Mouse (Mus musculus): Measurements from ENCODE around the gene Cyp2j12.
"Not testable (repeated sequence)": the region's sequence is repeated elsewhere in the genome, so short reads cannot be mapped to it uniquely, and the experiment has no call there.

Cyp2j12 gene

DNA sequence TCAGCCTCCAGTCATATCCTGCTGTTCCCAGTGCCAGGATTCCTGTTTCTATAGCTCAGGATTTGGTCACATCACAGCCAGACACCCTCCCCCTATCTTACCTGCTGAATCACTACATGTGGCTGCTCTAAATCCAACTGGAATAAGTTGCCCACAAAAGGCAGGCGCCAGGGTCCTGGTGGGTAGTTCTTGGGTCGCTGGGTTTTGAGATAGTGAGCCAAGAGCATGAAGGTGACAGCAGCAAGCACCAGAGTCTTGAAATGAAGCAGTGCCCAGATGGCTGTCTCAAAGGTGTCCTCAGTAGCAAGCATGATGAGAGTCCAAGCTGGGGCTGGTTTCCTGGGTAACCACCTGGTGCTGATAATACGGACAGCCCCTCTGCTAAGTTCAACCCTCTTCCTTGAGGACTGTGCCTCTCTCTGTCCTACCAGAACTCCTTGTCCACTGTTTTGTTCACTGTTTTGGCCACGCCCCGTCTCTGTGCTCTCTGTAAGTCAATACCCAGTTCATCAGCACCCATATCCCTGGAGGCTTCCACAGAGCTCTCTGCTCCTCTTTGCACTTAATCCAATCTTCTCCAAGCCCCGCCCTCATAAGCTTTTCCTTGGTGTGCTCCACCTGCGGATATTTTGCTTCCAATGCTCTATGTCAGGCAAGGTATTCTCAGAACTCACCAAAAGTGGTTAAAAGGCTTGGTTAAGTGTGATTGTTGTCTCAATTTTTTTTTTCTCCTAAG, at the start of gene Cyp2j12:
TSS of gene Cyp2j12 (minus strand) at position 421 of the 736 bp plus-strand sequence.
- no peak for DNase-seq (ENCODE audit: low spot score)

DNA sequence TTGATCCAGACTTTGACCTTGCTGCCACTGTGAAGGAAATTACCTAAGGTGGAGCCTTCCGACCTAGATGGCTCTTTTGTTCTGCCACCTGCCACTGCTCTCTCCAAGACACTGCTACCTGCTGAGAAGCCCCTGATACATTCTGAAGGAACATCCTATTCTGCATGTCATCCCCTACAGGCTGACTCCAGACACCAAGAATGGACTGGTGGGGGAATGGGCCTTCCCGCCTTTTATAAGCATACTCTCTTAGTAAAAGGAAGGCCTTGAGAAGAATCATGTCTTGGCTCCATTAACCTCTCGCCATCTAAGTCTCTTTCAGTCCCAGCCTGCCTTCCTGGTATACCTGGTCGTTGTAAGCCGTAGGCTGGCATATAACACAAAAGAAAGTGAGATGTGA, 48.4 kb upstream of the Cyp2j12 start:
- DNase-seq (ENCODE audit: low spot score) = not testable (repeated sequence)

DNA sequence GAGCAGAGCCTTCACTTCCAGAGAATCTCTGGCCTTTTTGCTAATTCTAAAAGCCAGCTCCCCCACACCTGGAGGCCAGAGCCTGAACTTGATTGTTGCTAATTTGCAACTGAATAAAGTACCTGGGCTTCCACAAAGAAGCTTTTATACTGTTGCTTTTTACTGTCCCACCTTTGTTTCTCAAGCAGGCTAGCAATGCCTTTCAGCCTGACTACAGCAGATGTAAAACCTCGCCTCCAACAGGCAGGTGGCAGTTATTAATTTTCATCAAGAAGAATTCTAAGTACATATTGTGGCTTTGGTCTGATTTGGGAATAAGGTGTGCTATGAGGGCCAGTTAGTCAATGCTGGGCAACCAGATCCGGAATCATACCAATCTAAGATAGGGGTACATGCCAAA, 47.7 kb upstream of the Cyp2j12 start:
- not testable (repeated sequence) for DNase-seq (ENCODE audit: low spot score)

DNA sequence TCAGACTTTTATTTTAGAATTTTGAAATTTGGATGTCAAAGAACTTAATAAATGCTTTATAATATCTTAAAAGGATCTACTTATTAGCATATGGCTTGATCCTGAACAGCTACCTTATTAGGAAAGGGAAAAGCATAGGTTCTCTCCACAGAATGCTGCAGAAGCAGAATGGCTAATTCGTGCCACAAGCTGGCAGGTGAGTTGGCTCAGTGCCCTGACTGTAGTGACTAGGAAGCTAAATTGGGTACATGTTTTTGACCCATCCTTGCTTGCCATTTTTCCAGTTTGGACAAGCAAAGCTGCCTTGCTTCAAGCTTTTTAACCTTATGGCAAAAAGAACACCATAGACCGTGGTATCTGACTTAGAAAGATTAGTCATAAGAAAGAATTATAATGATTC, 47.2 kb upstream of the Cyp2j12 start:
- DNase-seq (ENCODE audit: low spot score) = not testable (repeated sequence)

DNA sequence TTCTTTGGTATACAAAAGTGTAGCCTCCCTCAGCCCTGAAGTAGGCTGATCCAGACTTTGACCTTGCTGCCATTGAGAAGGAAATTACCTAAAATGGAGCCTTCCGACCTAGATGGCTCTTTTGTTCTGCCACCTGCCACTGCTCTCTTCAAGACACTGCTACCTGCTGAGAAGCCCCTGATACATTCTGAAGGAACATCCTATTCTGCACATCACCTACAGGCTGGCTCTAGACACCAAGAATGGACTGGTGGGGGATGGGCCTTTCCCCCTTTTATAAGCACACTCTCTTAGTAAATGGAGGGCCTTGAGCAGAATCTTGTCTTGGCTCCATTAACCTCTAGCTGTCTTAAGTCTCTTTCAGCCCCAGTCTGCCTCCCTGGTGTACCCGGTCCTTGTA, 43.8 kb upstream of the Cyp2j12 start:
- DNase-seq (ENCODE audit: low spot score) = not testable (repeated sequence)

DNA sequence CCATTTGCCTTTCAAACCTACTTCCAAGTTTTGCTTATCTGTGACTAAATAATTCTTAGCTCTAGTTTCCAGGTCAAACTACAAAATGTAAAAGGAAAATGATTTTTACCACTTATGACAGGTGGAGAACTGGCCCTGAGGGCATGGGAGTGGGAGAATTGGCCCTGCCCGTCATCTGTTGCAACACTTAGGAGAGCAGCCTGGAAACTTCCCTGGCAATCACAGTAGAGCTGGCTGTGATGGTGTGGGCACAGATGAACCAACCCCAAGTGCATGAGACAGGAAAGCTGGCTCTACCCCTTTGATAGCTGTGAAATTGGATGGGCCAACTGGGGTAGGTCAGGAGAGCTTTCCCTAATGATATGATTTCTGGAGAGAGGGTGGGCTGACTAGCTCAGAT, 21.9 kb upstream of the Cyp2j12 start:
- DNase-seq (ENCODE audit: low spot score) = no peak

DNA sequence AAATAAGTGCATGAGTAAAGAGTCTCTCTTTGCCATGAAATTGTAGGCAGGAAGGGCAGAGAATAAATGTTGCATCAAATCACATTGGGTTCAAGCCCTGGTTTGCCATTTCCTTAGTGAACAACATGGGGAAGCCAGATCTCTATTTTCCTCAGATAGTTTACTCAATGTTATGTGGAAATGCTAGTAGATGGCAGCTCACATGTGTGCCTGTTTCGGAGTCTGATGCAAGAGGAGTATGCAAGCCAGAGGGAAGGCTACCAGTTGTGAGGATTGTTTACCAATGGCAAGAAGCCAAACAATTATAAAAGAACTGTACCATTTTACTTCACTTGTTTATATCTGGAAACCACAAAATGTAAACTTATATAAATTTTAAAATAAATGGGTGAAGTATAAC, 20.6 kb upstream of the Cyp2j12 start:
- no peak for DNase-seq (ENCODE audit: low spot score)

DNA sequence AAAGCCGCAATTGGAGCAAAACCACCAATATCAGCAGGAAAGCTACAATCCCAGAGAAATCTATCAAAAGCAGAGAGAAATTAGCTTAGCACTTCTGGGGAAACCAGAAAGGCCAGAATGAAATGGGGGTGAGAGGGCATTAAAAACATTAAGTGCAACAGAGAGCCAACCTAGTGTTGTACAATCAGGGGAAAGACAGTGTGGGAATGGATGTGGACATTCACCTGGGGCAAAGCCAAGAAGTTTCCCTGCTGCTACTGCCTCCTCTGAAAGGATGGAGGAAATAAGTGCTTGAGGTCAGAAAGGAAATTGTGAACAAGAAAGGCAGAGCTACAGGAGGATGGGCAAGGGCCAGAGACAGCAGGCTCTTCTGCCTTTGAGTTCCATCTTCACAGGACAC, 1.7 kb downstream of the Cyp2j12 start:
- DNase-seq (ENCODE audit: low spot score) = no peak

DNA sequence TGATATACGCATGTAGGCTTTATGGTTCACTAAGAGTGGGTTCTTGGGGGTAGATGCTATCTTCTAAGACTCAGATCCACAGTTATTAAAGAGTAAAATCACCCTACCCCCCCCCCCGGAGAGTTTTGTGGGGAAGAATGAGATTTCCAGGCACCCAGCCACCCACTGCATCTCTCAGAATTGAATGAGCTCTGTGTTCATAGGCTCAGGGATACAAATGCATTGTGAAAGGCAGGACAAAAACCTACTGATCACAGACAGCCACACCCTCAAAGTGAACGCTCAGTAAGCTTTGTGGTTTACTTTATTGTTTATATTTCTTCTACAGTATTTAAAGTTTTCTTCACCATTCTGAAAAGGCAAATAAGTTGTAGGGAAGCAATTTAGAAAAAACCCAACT, 6.7 kb downstream of the Cyp2j12 start:
- no peak for DNase-seq (ENCODE audit: low spot score)

DNA sequence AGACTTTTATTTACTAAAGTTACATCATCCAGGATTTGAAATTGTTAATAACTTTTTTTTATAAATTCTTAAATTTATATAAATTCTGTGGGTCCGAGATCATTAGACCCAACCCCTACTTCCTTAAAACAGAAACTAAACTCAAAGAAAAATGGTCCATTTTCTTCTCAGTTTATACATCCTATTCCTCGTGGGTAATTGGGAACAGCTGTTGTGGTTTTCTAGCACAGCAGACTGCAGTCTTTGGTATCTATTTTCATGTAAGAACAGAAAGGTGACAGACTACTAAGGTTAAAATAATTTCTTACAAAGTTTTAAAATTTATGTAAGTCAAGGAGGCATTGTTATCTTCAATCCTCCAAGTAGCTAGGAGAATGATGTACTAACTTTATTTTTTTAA, 44.1 kb downstream of the Cyp2j12 start:
- DNase-seq (ENCODE audit: low spot score) = no peak

DNA sequence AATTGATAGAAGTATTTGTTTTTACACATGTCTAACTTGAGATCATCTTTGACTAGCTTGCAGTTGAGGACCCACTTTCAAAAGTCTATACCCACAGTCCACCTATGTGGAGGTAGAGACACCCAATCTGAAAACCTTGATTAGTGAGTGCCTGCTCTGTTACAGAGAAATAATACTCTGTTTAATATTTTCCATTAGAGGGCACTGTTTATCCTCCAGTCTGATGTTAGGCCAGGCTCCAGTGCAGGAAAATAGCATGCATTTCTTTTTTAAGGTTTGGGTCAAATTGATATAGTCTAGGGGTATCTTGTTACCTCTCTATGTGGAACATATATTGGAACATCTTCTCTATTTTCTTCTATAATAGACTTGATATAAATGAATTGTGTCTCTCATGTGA, 49.1 kb downstream of the Cyp2j12 start:
- no peak for DNase-seq (ENCODE audit: low spot score)

DNA sequence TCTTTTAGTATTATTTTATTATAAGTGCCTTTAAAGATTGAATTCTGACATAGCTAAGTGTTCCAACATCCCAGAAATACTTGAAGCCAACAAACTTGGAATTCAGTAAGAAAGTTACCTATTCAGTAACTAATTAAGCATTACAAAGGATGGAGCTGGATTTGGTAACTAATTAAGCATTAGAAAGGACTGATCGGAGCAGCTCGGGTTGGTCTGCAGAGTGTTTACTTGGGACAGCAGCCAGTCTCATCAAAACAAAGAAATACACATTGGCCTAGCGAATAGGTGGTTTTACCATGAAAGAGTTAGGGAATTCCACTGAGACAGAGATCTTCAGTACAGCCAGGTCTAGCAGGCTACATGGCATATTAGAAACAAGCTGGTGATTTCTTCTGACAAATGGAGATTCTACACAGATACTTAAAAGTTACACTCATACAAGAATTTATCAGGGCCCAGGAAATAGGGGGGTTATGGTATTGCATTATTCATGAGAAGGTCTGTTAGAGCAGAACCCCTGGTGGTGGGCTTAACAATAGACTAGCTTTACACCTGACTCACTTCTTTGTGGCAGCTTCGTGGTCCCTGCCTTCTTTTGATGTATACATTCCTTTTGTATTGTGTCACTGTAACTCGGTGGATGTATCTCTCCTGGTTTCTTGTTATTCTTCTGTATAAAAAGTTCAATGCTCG, 51.5 kb downstream of the Cyp2j12 start:
- not testable (repeated sequence) for DNase-seq (ENCODE audit: low spot score)

DNA sequence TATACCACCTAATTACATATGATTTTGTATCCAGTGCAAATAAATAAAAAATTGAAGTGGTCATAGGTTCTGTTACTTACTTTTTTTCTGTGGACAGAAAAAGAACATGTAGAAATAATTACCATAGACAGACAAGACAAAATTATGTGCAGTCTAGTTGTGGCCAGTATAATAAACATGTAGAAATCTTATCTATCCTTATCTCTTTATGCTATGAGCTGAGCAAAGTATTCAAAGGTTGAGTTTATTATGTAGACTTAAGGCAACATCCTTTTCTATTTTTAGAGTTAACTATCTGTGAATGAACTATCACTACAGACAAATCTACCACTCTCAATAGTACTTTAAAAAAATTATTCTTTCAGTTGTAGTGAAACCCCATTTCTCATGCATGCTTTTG, 62.6 kb downstream of the Cyp2j12 start:
- DNase-seq (ENCODE audit: low spot score) = no peak

DNA sequence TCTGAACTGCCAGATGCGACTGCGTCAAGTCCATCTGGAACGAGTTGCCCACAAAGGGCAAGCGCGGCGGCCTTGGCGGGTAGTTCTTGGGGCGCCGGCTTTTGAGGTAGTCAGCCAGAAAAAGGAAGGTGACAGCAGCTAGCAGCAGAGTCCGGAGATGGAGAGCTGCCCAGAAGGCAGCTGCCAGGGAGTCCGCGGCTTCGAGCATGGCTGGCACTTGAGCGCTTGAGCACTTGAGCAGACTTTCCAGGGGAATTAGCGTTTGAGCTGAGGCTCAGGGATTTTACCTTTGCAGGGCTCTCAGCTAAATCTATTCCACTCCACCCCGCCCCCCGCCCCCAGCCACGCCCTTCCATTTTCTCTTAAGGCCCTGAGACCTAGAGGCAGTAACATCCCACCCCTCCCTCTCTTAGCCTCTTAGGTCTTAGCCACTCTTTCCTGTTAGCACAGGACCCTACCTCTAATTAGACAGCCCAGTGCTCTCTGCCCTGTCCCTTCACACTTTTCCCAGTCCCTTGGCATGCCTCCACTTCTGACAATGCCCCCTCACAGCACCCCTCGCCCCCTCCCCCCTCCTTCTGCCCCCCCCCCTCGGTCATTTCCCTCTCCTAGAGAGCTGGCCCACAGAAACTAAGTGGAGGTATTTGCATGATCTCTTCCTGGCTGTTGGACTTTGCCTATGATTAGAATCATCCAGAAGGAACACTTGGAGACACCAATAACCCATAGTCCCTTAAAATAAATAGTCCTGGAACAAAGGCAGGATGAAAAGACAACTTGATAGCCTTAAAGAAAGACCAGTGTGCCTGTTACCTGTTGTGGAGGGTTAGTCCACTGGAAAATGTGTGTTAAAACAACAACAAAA, 63.5 kb downstream of the Cyp2j12 start, which contains the start of gene Cyp2j13:
TSS of gene Cyp2j13 (minus strand) at position 286 of the 865 bp plus-strand sequence.
- peak; percentile 2 for DNase-seq (ENCODE audit: low spot score)

DNA sequence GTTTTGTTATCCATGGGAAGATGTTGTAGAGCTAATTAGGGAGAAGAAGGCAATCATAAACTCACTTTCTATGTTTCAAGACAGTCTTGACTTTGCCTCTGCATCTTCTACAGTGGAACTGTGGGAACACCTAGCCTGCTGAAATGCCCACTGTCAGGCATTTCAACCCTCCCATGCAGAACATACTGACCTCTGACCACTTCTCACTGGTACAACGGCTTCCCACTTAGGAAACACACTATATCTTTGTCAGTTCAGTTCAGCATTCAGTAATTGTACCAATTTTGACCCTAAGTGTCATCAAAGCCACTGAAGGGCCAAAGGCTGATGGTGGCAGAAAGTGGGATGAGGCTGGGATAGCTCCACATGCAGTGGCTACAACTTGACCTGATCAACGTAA, 78.9 kb downstream of the Cyp2j12 start:
- DNase-seq (ENCODE audit: low spot score) = no peak

DNA sequence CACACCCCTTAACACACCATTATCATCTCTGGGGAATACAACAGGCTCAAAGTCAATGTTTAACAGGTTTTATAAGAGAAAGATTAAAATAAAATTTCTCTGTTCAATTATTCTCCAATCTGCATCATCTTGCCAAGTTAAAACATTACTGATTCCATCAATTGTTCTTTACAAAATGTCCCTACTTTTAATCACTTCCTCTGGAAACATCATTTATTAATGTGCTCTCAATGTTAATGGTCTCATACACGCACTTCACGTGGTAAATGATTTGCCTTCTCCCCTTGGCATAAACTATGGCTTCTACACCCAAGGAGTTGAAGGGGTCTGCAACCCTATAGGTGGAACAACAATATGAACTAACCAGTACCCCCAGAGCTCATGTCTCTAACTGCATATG, 80.8 kb downstream of the Cyp2j12 start:
- DNase-seq (ENCODE audit: low spot score) = no peak
